Mouse (Mus musculus): ENCODE results near the gene Impdh1.
A peak's percentile ranks its signal among the peaks of the same experiment; 100 is the strongest.

DNA sequence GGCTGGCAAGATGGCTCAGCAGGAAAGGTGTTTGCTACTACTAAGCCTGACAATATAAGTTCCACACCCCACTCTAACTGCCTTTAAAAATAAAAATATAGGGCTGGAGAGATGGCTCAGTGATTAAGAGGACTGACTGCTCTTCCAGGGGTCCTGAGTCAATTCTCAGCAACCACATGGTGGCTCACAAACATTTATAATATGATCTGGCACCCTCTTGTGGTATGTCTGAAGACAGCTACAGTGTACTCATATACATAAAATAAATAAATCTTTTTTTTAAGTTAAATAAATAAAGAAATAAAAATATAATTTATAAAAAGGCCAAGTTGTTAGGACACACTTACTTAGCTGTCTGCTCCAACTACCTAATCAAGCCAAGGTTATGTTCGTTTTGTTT is 26.1 kb upstream of the Impdh1 start:
- TF ChIP-seq POLR2A (IDR thresholded peaks at IDR 0.05; ENCODE audit: insufficient read depth, low read depth, low read length) (no peak), CTCF (IDR thresholded peaks at IDR 0.05) (peak; percentile 57)
